Mouse (Mus musculus): ENCODE data around the gene Smg1.

GRCm38 (mm10) chr7:118206396-118206795 lies 37.1 kb downstream of the Smg1 start:
- no peak for TF ChIP-seq POLR2A (IDR thresholded peaks at IDR 0.05; ENCODE audit: borderline replicate concordance, extremely low read depth, low read depth, low read length)
- no peak for TF ChIP-seq CTCF (IDR thresholded peaks at IDR 0.05; ENCODE audit: insufficient read depth, low read length)
